Mouse (Mus musculus) lung, adult 18-20 months (tissue): Measurements from ENCODE around the gene Setd6.

Experiments used
- DNase-seq, 2 experiments: peaks; one replicate each; pipeline ENCODE4 v3.0.0; 2022; ENCODE audit warnings: mixed read lengths in 2 of 2

The Setd6 gene

GRCm38 (mm10) chr8:95711029-95711428 is 4.7 kb upstream of the Setd6 start:
- no peak for DNase-seq

GRCm38 (mm10) chr8:95712395-95712794 is 3.3 kb upstream of the Setd6 start:
- no peak for DNase-seq

GRCm38 (mm10) chr8:95713100-95714010 is 2.3 kb upstream of the Setd6 start:
- peak; percentile 67 to 72 for DNase-seq

- DNase-seq: no peak
These were observed 1.3 kb upstream of the Setd6 start for GRCm38 (mm10) chr8:95714367-95714766.

GRCm38 (mm10) chr8:95714837-95715413 is 756 bp upstream of the Setd6 start:
- no peak for DNase-seq

- no peak for DNase-seq
These were observed 1.1 kb downstream of the Setd6 start for GRCm38 (mm10) chr8:95716546-95717335.

GRCm38 (mm10) chr8:95727625-95728024 is 11.9 kb downstream of the Setd6 start:
- DNase-seq: no peak

GRCm38 (mm10) chr8:95738596-95738995 is 22.9 kb downstream of the Setd6 start:
- no peak for DNase-seq

- no peak for DNase-seq
These were observed 26.1 kb downstream of the Setd6 start for GRCm38 (mm10) chr8:95741732-95742131.

- no peak for DNase-seq
These were observed 32.3 kb downstream of the Setd6 start for GRCm38 (mm10) chr8:95748028-95748427.

GRCm38 (mm10) chr8:95751924-95752323 is 36.2 kb downstream of the Setd6 start:
- DNase-seq: no peak

GRCm38 (mm10) chr8:95760323-95760722 is 44.6 kb downstream of the Setd6 start:
- no peak for DNase-seq

- no peak for DNase-seq
These were observed 48.5 kb downstream of the Setd6 start for GRCm38 (mm10) chr8:95764133-95764532.
